Mouse (Mus musculus) intestine, embryonic 16.5 days (tissue): ENCODE measurements around the gene D630045J12Rik. TPM values are rescaled to one million over a fixed set of nuclear protein-coding genes. Genes with fewer than 3 reads are reported as not detected.

Experiments
- ATAC-seq: fragments of 200-750 bp; cut with Nextera tagmentation; 2 replicates; pipeline ENCODE4 v1.8.0; 2017; ENCODE audit warnings: moderate TSS enrichment, moderate library complexity
- H3K27ac ChIP-seq: fragments of 300-500 bp; sonication (generic); 2 replicates; pipeline ENCODE4 v1.5.1; 2014; ENCODE audit warnings: mild to moderate bottlenecking, low read length
- H3K27me3 ChIP-seq: fragments of 300-500 bp; sonication (generic); replicated peaks from 2 replicates; pipeline ENCODE4 v1.6.1; 2014; ENCODE audit warnings: low read length, control low read depth, mixed read lengths; ENCODE audit not compliant: control insufficient read depth, insufficient read depth
- H3K36me3 ChIP-seq: fragments of 300-500 bp; sonication (generic); 2 replicates; pipeline ENCODE4 v1.6.1; 2014; ENCODE audit warnings: low read length, control low read depth; ENCODE audit not compliant: control insufficient read depth, insufficient read depth
- H3K4me1 ChIP-seq: fragments of 300-500 bp; sonication (generic); 2 replicates; pipeline ENCODE4 v1.6.1; 2014; ENCODE audit warnings: low read length, control low read depth, mixed read lengths; ENCODE audit not compliant: control insufficient read depth, insufficient read depth
- H3K4me2 ChIP-seq: fragments of 300-500 bp; sonication (generic); 2 replicates; pipeline ENCODE4 v1.6.1; 2014; ENCODE audit warnings: low read depth, low read length, control low read depth
- H3K4me3 ChIP-seq: fragments of 300-500 bp; sonication (generic); 2 replicates; pipeline ENCODE4 v1.5.1; 2014; ENCODE audit warnings: mild to moderate bottlenecking, low read length
- H3K9ac ChIP-seq: fragments of 300-500 bp; sonication (generic); 2 replicates; pipeline ENCODE4 v1.6.1; 2014; ENCODE audit warnings: low read depth, low read length
- H3K9me3 ChIP-seq: fragments of 300-500 bp; sonication (generic); 2 replicates; pipeline ENCODE4 v1.6.1; 2016; ENCODE audit warnings: low read length, control low read depth; ENCODE audit not compliant: control insufficient read depth
- whole genome bisulfite sequencing: fragments of 180-500 bp; shearing (Covaris S2); extraction: QIAGEN DNeasy Blood & Tissue Kit; methylation state at CpG from one replicate; pipeline ENCODE4 v1.1.7; 2014; 5-methylcytosine and 5-hydroxymethylcytosine counted together
- polyA plus RNA-seq: library from polyadenylated mRNA; unstranded; fragments of >200 nt; fragmentation: Nextera tagmentation; extraction: Ambion mirVana; gene quantifications from 2 replicates; pipeline ENCODE4 v1.2.1, GENCODE M21; 2015

D630045J12Rik gene
- polyA plus RNA-seq, 1 experiment from 2014 or later = 1.5 TPM

DNA sequence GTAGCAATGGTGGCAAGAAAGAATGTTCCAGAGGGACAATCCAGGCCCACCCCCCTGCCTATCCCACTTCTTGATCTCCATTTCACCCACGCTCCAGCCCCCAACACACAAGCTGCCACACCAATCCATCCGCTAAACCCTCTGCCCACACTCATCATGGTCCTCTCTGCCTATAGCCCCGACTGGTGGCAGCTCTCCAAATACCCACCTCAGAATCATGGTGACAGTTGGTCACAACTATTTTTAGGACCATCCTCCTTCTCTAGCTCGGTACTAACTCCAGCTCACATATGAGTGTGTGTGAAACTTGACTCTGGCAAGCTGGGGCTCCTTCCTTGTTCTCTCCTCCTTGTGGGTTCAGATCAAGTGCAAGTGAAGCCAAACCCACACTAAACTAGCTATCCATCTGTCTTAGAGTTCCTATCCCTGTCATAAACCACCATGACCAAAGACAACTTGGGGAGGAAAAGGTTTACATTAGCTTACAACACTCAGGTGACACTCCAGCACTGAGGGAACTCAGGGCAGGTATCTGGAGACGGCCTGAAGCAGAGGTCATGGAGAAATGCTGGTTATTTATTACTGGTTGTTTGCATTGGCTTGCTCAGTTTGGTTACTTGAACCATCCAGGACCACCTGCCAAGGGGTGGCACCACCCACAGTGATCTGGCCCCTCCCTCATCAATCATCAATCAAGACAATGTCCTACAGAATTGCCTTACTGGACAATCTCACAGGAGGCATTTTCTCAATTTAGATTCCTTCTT is 9.8 kb upstream of the D630045J12Rik start:
- Histone ChIP-seq H3K4me1 (no peaks in the 10 kb centered on the region), H3K36me3 (no peaks in the 10 kb centered on the region), H3K4me2 (no peak overlapping the region), H3K4me3 (no peak overlapping the region), H3K27me3 (no peaks in the 10 kb centered on the region), H3K9ac (no peak overlapping the region), H3K27ac (no peak overlapping the region), H3K9me3 (no peaks in the 10 kb centered on the region)
- ATAC-seq = no peak
- 61% methylated on average over 5 of the region's 5 CpGs for WGBS

- no peaks in the 10 kb centered on the region for H3K36me3 ChIP-seq
- no peak overlapping the region for H3K4me2 ChIP-seq
- no peak overlapping the region for H3K4me3 ChIP-seq
- H3K4me1 ChIP-seq = no peaks in the 10 kb centered on the region
- ATAC-seq = no peak
- no peaks in the 10 kb centered on the region for H3K9me3 ChIP-seq
- 72% methylated on average over 4 of the region's 4 CpGs for WGBS
- no peaks in the 10 kb centered on the region for H3K27me3 ChIP-seq
- no peak overlapping the region for H3K9ac ChIP-seq
- H3K27ac ChIP-seq = no peak overlapping the region
Measured at GRCm38 (mm10) chr6:38261877-38262276, 8.1 kb upstream of the D630045J12Rik start.

DNA sequence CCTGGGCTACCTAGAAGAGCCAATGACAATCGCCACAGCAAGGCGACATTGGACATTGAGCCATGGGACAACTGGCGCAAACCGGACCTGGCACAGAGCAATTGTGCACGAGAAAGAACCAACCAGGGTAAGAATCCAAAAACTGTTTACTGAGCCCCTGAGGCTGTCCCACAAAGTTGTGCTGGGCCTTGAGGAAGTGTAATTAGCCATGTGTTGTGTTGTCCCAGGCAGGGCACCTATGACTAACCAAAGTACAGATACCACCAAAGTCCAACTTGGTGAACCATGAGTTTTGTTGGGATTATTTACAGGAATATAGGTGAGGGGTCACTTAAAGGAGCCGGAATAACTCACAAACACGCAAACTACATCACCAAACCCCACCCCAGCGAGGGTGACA is 3.7 kb upstream of the D630045J12Rik start:
- Histone ChIP-seq H3K27ac (no peak overlapping the region), H3K27me3 (no peaks in the 10 kb centered on the region), H3K36me3 (no peaks in the 10 kb centered on the region), H3K4me2 (no peak overlapping the region), H3K9ac (no peak overlapping the region), H3K9me3 (no peaks in the 10 kb centered on the region), H3K4me3 (no peak overlapping the region), H3K4me1 (peaks cover 7% of the 10 kb centered on the region)
- no peak for ATAC-seq
- WGBS = 93% methylated on average over 8 of the region's 8 CpGs

- WGBS = 83% methylated on average over 4 of the region's 4 CpGs
- Histone ChIP-seq H3K4me3 (no peak overlapping the region), H3K4me2 (no peak overlapping the region), H3K9ac (no peak overlapping the region), H3K27me3 (no peaks in the 10 kb centered on the region), H3K4me1 (peaks cover 13% of the 10 kb centered on the region), H3K9me3 (no peaks in the 10 kb centered on the region), H3K27ac (no peak overlapping the region), H3K36me3 (no peaks in the 10 kb centered on the region)
- no peak for ATAC-seq
Measured at GRCm38 (mm10) chr6:38256793-38257192, 3.0 kb upstream of the D630045J12Rik start.

DNA sequence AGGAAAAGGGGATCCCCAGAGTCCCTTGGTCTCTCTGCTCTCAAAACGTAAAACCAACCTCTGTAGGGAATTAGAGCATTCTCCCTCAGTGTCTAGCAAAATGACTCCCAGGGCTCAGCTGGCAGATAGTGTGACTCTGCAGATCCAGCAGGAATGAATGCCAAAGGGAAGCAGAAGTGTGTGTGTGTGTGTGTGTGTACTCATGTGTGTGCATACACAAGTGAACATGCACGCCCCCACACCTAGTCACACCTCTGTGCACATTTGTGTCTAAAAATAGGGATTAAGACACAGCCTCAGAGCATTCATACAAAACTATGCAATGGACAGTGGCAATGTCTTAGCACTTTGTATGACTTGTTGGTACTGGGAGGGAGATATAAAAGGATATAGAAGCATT is 2.0 kb upstream of the D630045J12Rik start:
- no peak overlapping the region for H3K4me2 ChIP-seq
- H3K36me3 ChIP-seq = no peaks in the 10 kb centered on the region
- no peak overlapping the region for H3K4me3 ChIP-seq
- H3K27me3 ChIP-seq = no peaks in the 10 kb centered on the region
- WGBS = 72% methylated on average over 2 of the region's 2 CpGs
- H3K9me3 ChIP-seq = no peaks in the 10 kb centered on the region
- ATAC-seq = no peak
- H3K27ac ChIP-seq = no peak overlapping the region
- H3K9ac ChIP-seq = no peak overlapping the region
- peaks cover 13% of the 10 kb centered on the region for H3K4me1 ChIP-seq

GRCm38 (mm10) chr6:38252766-38253735 is 758 bp downstream of the D630045J12Rik start:
- 8% methylated on average over 19 of the region's 19 CpGs for WGBS
- H3K9me3 ChIP-seq = no peaks in the 10 kb centered on the region
- H3K4me3 ChIP-seq = peak overlapping the region; percentile 77
- no peaks in the 10 kb centered on the region for H3K36me3 ChIP-seq
- peak overlapping the region; percentile 91 for H3K4me2 ChIP-seq
- H3K27me3 ChIP-seq = no peaks in the 10 kb centered on the region
- peak overlapping the region; percentile 85 for H3K9ac ChIP-seq
- no peak overlapping the region; the same call in 1 of the 2 replicates for H3K27ac ChIP-seq
- H3K4me1 ChIP-seq = peaks cover 13% of the 10 kb centered on the region
- ATAC-seq = no peak

DNA sequence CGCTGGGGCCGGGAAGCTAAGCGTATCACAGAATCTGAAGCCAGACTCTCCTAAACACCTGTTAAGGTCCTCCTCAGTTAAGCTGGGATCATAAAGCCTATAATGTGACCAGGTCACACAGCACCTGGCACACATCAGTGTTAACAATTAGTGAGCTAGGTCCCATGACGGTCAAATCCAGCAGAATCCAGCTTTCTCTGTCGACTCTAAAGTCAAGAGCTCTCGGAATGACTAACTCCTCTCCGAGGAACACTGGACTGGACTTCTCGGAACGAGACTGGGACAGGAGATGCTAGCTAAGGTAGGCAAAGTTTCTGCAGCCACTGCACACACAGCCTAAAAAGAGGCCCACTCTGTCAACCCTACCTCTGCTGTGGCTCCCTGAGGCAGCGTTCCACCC is 1.7 kb downstream of the D630045J12Rik start:
- Histone ChIP-seq H3K4me3 (peak overlapping the region; percentile 77; the same call in 1 of the 2 replicates), H3K27me3 (no peaks in the 10 kb centered on the region), H3K9me3 (no peaks in the 10 kb centered on the region), H3K4me2 (peak overlapping the region; percentile 91; the same call in 1 of the 2 replicates), H3K9ac (peak overlapping the region; percentile 85; the same call in 1 of the 2 replicates), H3K36me3 (no peaks in the 10 kb centered on the region), H3K27ac (no peak overlapping the region), H3K4me1 (peaks cover 13% of the 10 kb centered on the region)
- 59% methylated on average over 10 of the region's 10 CpGs for WGBS
- ATAC-seq = no peak

- no peak for ATAC-seq
- H3K27me3 ChIP-seq = no peaks in the 10 kb centered on the region
- H3K4me2 ChIP-seq = no peak overlapping the region
- peaks cover 13% of the 10 kb centered on the region for H3K4me1 ChIP-seq
- 45% methylated on average over 4 of the region's 4 CpGs for WGBS
- no peak overlapping the region for H3K27ac ChIP-seq
- H3K4me3 ChIP-seq = no peak overlapping the region
- no peaks in the 10 kb centered on the region for H3K9me3 ChIP-seq
- H3K36me3 ChIP-seq = no peaks in the 10 kb centered on the region
- H3K9ac ChIP-seq = no peak overlapping the region
Measured at GRCm38 (mm10) chr6:38251464-38251863, 2.3 kb downstream of the D630045J12Rik start.

GRCm38 (mm10) chr6:38247362-38247761 is 6.4 kb downstream of the D630045J12Rik start:
- H3K9ac ChIP-seq = no peak overlapping the region
- H3K27ac ChIP-seq = no peak overlapping the region
- H3K4me3 ChIP-seq = no peak overlapping the region
- H3K4me2 ChIP-seq = no peak overlapping the region
- ATAC-seq = no peak
- no peaks in the 10 kb centered on the region for H3K27me3 ChIP-seq
- H3K4me1 ChIP-seq = peaks cover 5% of the 10 kb centered on the region
- no peaks in the 10 kb centered on the region for H3K36me3 ChIP-seq
- WGBS = 81% methylated on average over 4 of the region's 4 CpGs
- no peaks in the 10 kb centered on the region for H3K9me3 ChIP-seq
